Mouse (Mus musculus): Measurements from ENCODE around the gene Pnliprp2. TPM values are rescaled to one million over a fixed set of nuclear protein-coding genes. Genes with fewer than 3 reads are reported as not detected.

Pnliprp2 gene
- polyA plus RNA-seq, 1 experiment: not detected

GRCm38 (mm10) chr19:58783938-58784337 lies 24.4 kb downstream of the Pnliprp2 start:
- no peak overlapping the region for H3K4me2 ChIP-seq (ENCODE audit: low read depth)
- H3ac ChIP-seq (ENCODE audit: control insufficient read depth, insufficient read length): no peak overlapping the region
- peaks cover 30% of the 10 kb centered on the region for H3K27me3 ChIP-seq (ENCODE audit: control insufficient read depth, insufficient read depth, insufficient read length)
- H3K36me3 ChIP-seq (ENCODE audit: control insufficient read depth, insufficient read depth): no peaks in the 10 kb centered on the region
- no peaks in the 10 kb centered on the region for H3K79me2 ChIP-seq (ENCODE audit: control insufficient read depth, insufficient read depth)
- no peak overlapping the region for H3K4me3 ChIP-seq
- TF ChIP-seq E2F4 (IDR thresholded peaks at IDR 0.05; ENCODE audit: insufficient read depth): no peak
- no peak for TF ChIP-seq TCF3 (IDR thresholded peaks at IDR 0.05; ENCODE audit: insufficient read length, low read depth)
- no peak for TF ChIP-seq POLR2AphosphoS2 (IDR thresholded peaks at IDR 0.05; ENCODE audit: insufficient read length, low read depth)
- TF ChIP-seq CEBPB (IDR thresholded peaks at IDR 0.05; ENCODE audit: insufficient read depth, poor library complexity, severe bottlenecking): no peak
- no peak for TF ChIP-seq MYOG (IDR thresholded peaks at IDR 0.05; ENCODE audit: control insufficient read depth in 1 of 3, insufficient read depth in 1 of 3, insufficient read length in 2 of 3, low read depth in 2 of 3)
- TF ChIP-seq USF1 (IDR thresholded peaks at IDR 0.05; ENCODE audit: low read depth): no peak
- TF ChIP-seq MYOD1 (IDR thresholded peaks at IDR 0.05; ENCODE audit: control insufficient read depth in 1 of 3, insufficient read length in 2 of 3, low read depth in 2 of 3): no peak
- TF ChIP-seq SRF (IDR thresholded peaks at IDR 0.05; ENCODE audit: control insufficient read depth, insufficient read length, low read depth): no peak
- no peak for TF ChIP-seq TCF12 (IDR thresholded peaks at IDR 0.05; ENCODE audit: insufficient read depth, poor library complexity, severe bottlenecking)
- TF ChIP-seq MAX (IDR thresholded peaks at IDR 0.05; ENCODE audit: low read depth): no peak
- TF ChIP-seq REST (IDR thresholded peaks at IDR 0.05; ENCODE audit: insufficient read depth, insufficient read length): no peak
- TF ChIP-seq POLR2A (IDR thresholded peaks at IDR 0.05; ENCODE audit: insufficient read length, low read depth): no peak

- Histone ChIP-seq H3ac (ENCODE audit: control insufficient read depth, insufficient read length) (no peak overlapping the region), H3K4me3 (no peak overlapping the region), H3K79me2 (ENCODE audit: control insufficient read depth, insufficient read depth) (no peaks in the 10 kb centered on the region), H3K27me3 (ENCODE audit: control insufficient read depth, insufficient read depth, insufficient read length) (no peaks in the 10 kb centered on the region), H3K4me2 (ENCODE audit: low read depth) (no peak overlapping the region), H3K36me3 (ENCODE audit: control insufficient read depth, insufficient read depth) (no peaks in the 10 kb centered on the region)
- TF ChIP-seq E2F4 (IDR thresholded peaks at IDR 0.05; ENCODE audit: insufficient read depth) (no peak), MAX (IDR thresholded peaks at IDR 0.05; ENCODE audit: low read depth) (no peak), MYOD1 (IDR thresholded peaks at IDR 0.05; ENCODE audit: control insufficient read depth in 1 of 3, insufficient read length in 2 of 3, low read depth in 2 of 3) (no peak), MYOG (IDR thresholded peaks at IDR 0.05; ENCODE audit: control insufficient read depth in 1 of 3, insufficient read depth in 1 of 3, insufficient read length in 2 of 3, low read depth in 2 of 3) (no peak), TCF3 (IDR thresholded peaks at IDR 0.05; ENCODE audit: insufficient read length, low read depth) (no peak), POLR2AphosphoS2 (IDR thresholded peaks at IDR 0.05; ENCODE audit: insufficient read length, low read depth) (no peak), CEBPB (IDR thresholded peaks at IDR 0.05; ENCODE audit: insufficient read depth, poor library complexity, severe bottlenecking) (no peak), USF1 (IDR thresholded peaks at IDR 0.05; ENCODE audit: low read depth) (no peak), POLR2A (IDR thresholded peaks at IDR 0.05; ENCODE audit: insufficient read length, low read depth) (no peak), SRF (IDR thresholded peaks at IDR 0.05; ENCODE audit: control insufficient read depth, insufficient read length, low read depth) (no peak), TCF12 (IDR thresholded peaks at IDR 0.05; ENCODE audit: insufficient read depth, poor library complexity, severe bottlenecking) (no peak), REST (IDR thresholded peaks at IDR 0.05; ENCODE audit: insufficient read depth, insufficient read length) (no peak)
Observed at GRCm38 (mm10) chr19:58789194-58789593, 29.7 kb downstream of the Pnliprp2 start.

GRCm38 (mm10) chr19:58794284-58794683 lies 34.8 kb downstream of the Pnliprp2 start, which contains the start of gene 1700019N19Rik:
TSS of gene 1700019N19Rik (minus strand) at chr19:58794461.
- Histone ChIP-seq H3K79me2 (ENCODE audit: control insufficient read depth, insufficient read depth) (no peaks in the 10 kb centered on the region), H3K36me3 (ENCODE audit: control insufficient read depth, insufficient read depth) (no peaks in the 10 kb centered on the region), H3ac (ENCODE audit: control insufficient read depth, insufficient read length) (no peak within 1 kb of the TSS), H3K4me2 (ENCODE audit: low read depth) (no peak within 1 kb of the TSS), H3K4me3 (no peak within 1 kb of the TSS), H3K27me3 (ENCODE audit: control insufficient read depth, insufficient read depth, insufficient read length) (no peaks in the 10 kb centered on the region)
- TF ChIP-seq POLR2A (IDR thresholded peaks at IDR 0.05; ENCODE audit: insufficient read length, low read depth) (no peak), CEBPB (IDR thresholded peaks at IDR 0.05; ENCODE audit: insufficient read depth, poor library complexity, severe bottlenecking) (no peak), SRF (IDR thresholded peaks at IDR 0.05; ENCODE audit: control insufficient read depth, insufficient read length, low read depth) (no peak), TCF3 (IDR thresholded peaks at IDR 0.05; ENCODE audit: insufficient read length, low read depth) (no peak), E2F4 (IDR thresholded peaks at IDR 0.05; ENCODE audit: insufficient read depth) (no peak), USF1 (IDR thresholded peaks at IDR 0.05; ENCODE audit: low read depth) (no peak), POLR2AphosphoS2 (IDR thresholded peaks at IDR 0.05; ENCODE audit: insufficient read length, low read depth) (no peak), MYOD1 (IDR thresholded peaks at IDR 0.05; ENCODE audit: control insufficient read depth in 1 of 3, insufficient read length in 2 of 3, low read depth in 2 of 3) (no peak), MYOG (IDR thresholded peaks at IDR 0.05; ENCODE audit: control insufficient read depth in 1 of 3, insufficient read depth in 1 of 3, insufficient read length in 2 of 3, low read depth in 2 of 3) (no peak), MAX (IDR thresholded peaks at IDR 0.05; ENCODE audit: low read depth) (no peak), TCF12 (IDR thresholded peaks at IDR 0.05; ENCODE audit: insufficient read depth, poor library complexity, severe bottlenecking) (no peak), REST (IDR thresholded peaks at IDR 0.05; ENCODE audit: insufficient read depth, insufficient read length) (no peak)

- no peaks in the 10 kb centered on the region for H3K79me2 ChIP-seq (ENCODE audit: control insufficient read depth, insufficient read depth)
- H3K27me3 ChIP-seq (ENCODE audit: control insufficient read depth, insufficient read depth, insufficient read length): no peaks in the 10 kb centered on the region
- no peak overlapping the region for H3K4me3 ChIP-seq
- TF ChIP-seq POLR2AphosphoS2 (IDR thresholded peaks at IDR 0.05; ENCODE audit: insufficient read length, low read depth): no peak
- no peak for TF ChIP-seq E2F4 (IDR thresholded peaks at IDR 0.05; ENCODE audit: insufficient read depth)
- no peak for TF ChIP-seq TCF12 (IDR thresholded peaks at IDR 0.05; ENCODE audit: insufficient read depth, poor library complexity, severe bottlenecking)
- TF ChIP-seq TCF3 (IDR thresholded peaks at IDR 0.05; ENCODE audit: insufficient read length, low read depth): no peak
- no peak for TF ChIP-seq MYOD1 (IDR thresholded peaks at IDR 0.05; ENCODE audit: control insufficient read depth in 1 of 3, insufficient read length in 2 of 3, low read depth in 2 of 3)
- TF ChIP-seq MAX (IDR thresholded peaks at IDR 0.05; ENCODE audit: low read depth): no peak
- TF ChIP-seq MYOG (IDR thresholded peaks at IDR 0.05; ENCODE audit: control insufficient read depth in 1 of 3, insufficient read depth in 1 of 3, insufficient read length in 2 of 3, low read depth in 2 of 3): no peak
- TF ChIP-seq CEBPB (IDR thresholded peaks at IDR 0.05; ENCODE audit: insufficient read depth, poor library complexity, severe bottlenecking): no peak
- TF ChIP-seq POLR2A (IDR thresholded peaks at IDR 0.05; ENCODE audit: insufficient read length, low read depth): no peak
- TF ChIP-seq REST (IDR thresholded peaks at IDR 0.05; ENCODE audit: insufficient read depth, insufficient read length): no peak
- no peak for TF ChIP-seq USF1 (IDR thresholded peaks at IDR 0.05; ENCODE audit: low read depth)
- TF ChIP-seq SRF (IDR thresholded peaks at IDR 0.05; ENCODE audit: control insufficient read depth, insufficient read length, low read depth): no peak
- H3K4me2 ChIP-seq (ENCODE audit: low read depth): no peak overlapping the region
- peaks cover 4% of the 10 kb centered on the region for H3K36me3 ChIP-seq (ENCODE audit: control insufficient read depth, insufficient read depth)
- no peak overlapping the region for H3ac ChIP-seq (ENCODE audit: control insufficient read depth, insufficient read length)
Observed at GRCm38 (mm10) chr19:58795114-58795669, 35.7 kb downstream of the Pnliprp2 start.
